Mouse (Mus musculus): Measurements from ENCODE around the gene Olfr1448. TPM values are rescaled to one million over a fixed set of nuclear protein-coding genes. Genes with fewer than 3 reads are reported as not detected.
"Not testable (repeated sequence)": the region's sequence is repeated elsewhere in the genome, so short reads cannot be mapped to it uniquely, and the experiment has no call there.

The Olfr1448 gene
- polyA plus RNA-seq (2016; fragmentation: Nextera tagmentation; extraction: Ambion mirVana): not detected in 2 replicates

GRCm38 (mm10) chr19:12924319-12924718 is at the start of gene Olfr1448:
TSS of gene Olfr1448 (minus strand) at chr19:12924419.
- Histone ChIP-seq H3K4me3 (replicated peaks) (no peak within 1 kb of the TSS), H3K9ac (replicated peaks) (no peak within 1 kb of the TSS), H3K36me3 (no peaks in the 10 kb centered on the region), H3K4me1 (replicated peaks) (no peaks in the 10 kb centered on the region), H3K27me3 (no peaks in the 10 kb centered on the region), H3K27ac (no peak within 1 kb of the TSS), H3K4me2 (no peak within 1 kb of the TSS), H3K9me3 (peaks cover 2% of the 10 kb centered on the region; the same call in 1 of the 2 replicates)
- ATAC-seq (ENCODE audit: insufficient number of reproducible peaks, insufficient read depth, low FRiP score, low TSS enrichment, low read depth): no peak
- whole genome bisulfite sequencing: 72% methylated on average over 1 of the region's 1 CpGs

- 86% methylated on average over 5 of the region's 5 CpGs for WGBS
- not testable (repeated sequence) for H3K27me3 ChIP-seq; ATAC-seq (ENCODE audit: insufficient number of reproducible peaks, insufficient read depth, low FRiP score, low TSS enrichment, low read depth); H3K27ac ChIP-seq; H3K9ac ChIP-seq (replicated peaks); H3K36me3 ChIP-seq; H3K4me1 ChIP-seq (replicated peaks); H3K4me2 ChIP-seq; H3K4me3 ChIP-seq (replicated peaks)
- H3K9me3 ChIP-seq: peaks cover 18% of the 10 kb centered on the region
Measured at GRCm38 (mm10) chr19:12970082-12970481, 45.9 kb upstream of the Olfr1448 start.

GRCm38 (mm10) chr19:12949958-12950357 is 25.7 kb upstream of the Olfr1448 start, which contains the start of gene Olfr1450:
TSS of gene Olfr1450 (plus strand) at chr19:12950258.
- H3K9ac ChIP-seq (replicated peaks): no peak within 1 kb of the TSS
- H3K4me1 ChIP-seq (replicated peaks): no peaks in the 10 kb centered on the region
- H3K27ac ChIP-seq: no peak within 1 kb of the TSS
- H3K4me2 ChIP-seq: no peak within 1 kb of the TSS
- H3K36me3 ChIP-seq: no peaks in the 10 kb centered on the region
- H3K27me3 ChIP-seq: no peaks in the 10 kb centered on the region
- ATAC-seq (ENCODE audit: insufficient number of reproducible peaks, insufficient read depth, low FRiP score, low TSS enrichment, low read depth): no peak
- H3K4me3 ChIP-seq (replicated peaks): no peak within 1 kb of the TSS
- 92% methylated on average over 1 of the region's 1 CpGs for WGBS
- peaks cover 13% of the 10 kb centered on the region for H3K9me3 ChIP-seq

GRCm38 (mm10) chr19:12930540-12930939 is 6.3 kb upstream of the Olfr1448 start, which contains the start of gene Olfr1449:
TSS of gene Olfr1449 (plus strand) at chr19:12930840.
- no peak for ATAC-seq (ENCODE audit: insufficient number of reproducible peaks, insufficient read depth, low FRiP score, low TSS enrichment, low read depth)
- H3K4me2 ChIP-seq: no peak within 1 kb of the TSS

GRCm38 (mm10) chr19:12903643-12904042 is 20.6 kb downstream of the Olfr1448 start, which contains the start of gene Olfr1447:
TSS of gene Olfr1447 (minus strand) at chr19:12903743.
- Histone ChIP-seq H3K27ac (no peak within 1 kb of the TSS), H3K4me1 (replicated peaks) (no peaks in the 10 kb centered on the region), H3K36me3 (no peaks in the 10 kb centered on the region), H3K27me3 (no peaks in the 10 kb centered on the region), H3K4me2 (no peak within 1 kb of the TSS), H3K9ac (replicated peaks) (no peak within 1 kb of the TSS), H3K4me3 (replicated peaks) (no peak within 1 kb of the TSS), H3K9me3 (peaks cover 5% of the 10 kb centered on the region; the same call in 1 of the 2 replicates)
- no peak for ATAC-seq (ENCODE audit: insufficient number of reproducible peaks, insufficient read depth, low FRiP score, low TSS enrichment, low read depth)
- 95% methylated on average over 1 of the region's 1 CpGs for WGBS

More at GRCm38 (mm10) chr19:12930540-12930939, 6.3 kb upstream of the Olfr1448 start, which contains the start of gene Olfr1449:
- H3K36me3 ChIP-seq: no peaks in the 10 kb centered on the region
- H3K4me3 ChIP-seq (replicated peaks): no peak within 1 kb of the TSS
- H3K27ac ChIP-seq: no peak within 1 kb of the TSS
- no peaks in the 10 kb centered on the region for H3K27me3 ChIP-seq
- peaks cover 23% of the 10 kb centered on the region; the same call in 1 of the 2 replicates for H3K9me3 ChIP-seq
- H3K4me1 ChIP-seq (replicated peaks): no peaks in the 10 kb centered on the region
- H3K9ac ChIP-seq (replicated peaks): no peak within 1 kb of the TSS

- WGBS: 88% methylated on average over 1 of the region's 1 CpGs
- H3K9me3 ChIP-seq: no peaks in the 10 kb centered on the region
Measured at GRCm38 (mm10) chr19:12893424-12893823, 30.8 kb downstream of the Olfr1448 start, which contains the start of gene Olfr1446. TSS of gene Olfr1446 (minus strand) at chr19:12893524.

GRCm38 (mm10) chr19:12883555-12883954 is 40.7 kb downstream of the Olfr1448 start, which contains the start of gene Olfr1445:
TSS of gene Olfr1445 (plus strand) at chr19:12883855.
- ATAC-seq (ENCODE audit: insufficient number of reproducible peaks, insufficient read depth, low FRiP score, low TSS enrichment, low read depth): no peak
- no peak within 1 kb of the TSS for H3K27ac ChIP-seq
- no peaks in the 10 kb centered on the region for H3K36me3 ChIP-seq
- H3K4me3 ChIP-seq (replicated peaks): no peak within 1 kb of the TSS
- H3K4me2 ChIP-seq: no peak within 1 kb of the TSS
- H3K27me3 ChIP-seq: no peaks in the 10 kb centered on the region
- no peaks in the 10 kb centered on the region for H3K4me1 ChIP-seq (replicated peaks)
- no peak within 1 kb of the TSS for H3K9ac ChIP-seq (replicated peaks)
- 90% methylated on average over 2 of the region's 2 CpGs for WGBS
- H3K9me3 ChIP-seq: no peaks in the 10 kb centered on the region

More at GRCm38 (mm10) chr19:12893424-12893823, 30.8 kb downstream of the Olfr1448 start, which contains the start of gene Olfr1446:
- no peak within 1 kb of the TSS for H3K9ac ChIP-seq (replicated peaks)
- H3K27ac ChIP-seq: no peak within 1 kb of the TSS
- H3K4me2 ChIP-seq: no peak within 1 kb of the TSS
- H3K27me3 ChIP-seq: no peaks in the 10 kb centered on the region
- ATAC-seq (ENCODE audit: insufficient number of reproducible peaks, insufficient read depth, low FRiP score, low TSS enrichment, low read depth): no peak
- H3K4me3 ChIP-seq (replicated peaks): no peak within 1 kb of the TSS
- no peaks in the 10 kb centered on the region for H3K36me3 ChIP-seq
- H3K4me1 ChIP-seq (replicated peaks): no peaks in the 10 kb centered on the region

Other genes starting within 250 kb of the Olfr1448 start
- gene Olfr1443, start 246.3 kb downstream of the Olfr1448 start, polyA plus RNA-seq (2016; fragmentation: Nextera tagmentation; extraction: Ambion mirVana): not detected in 2 replicates
- not detected in 2 replicates for gene Keg1, start 228.6 kb downstream of the Olfr1448 start, polyA plus RNA-seq (2016; fragmentation: Nextera tagmentation; extraction: Ambion mirVana)
- 1.7 and 2.3 TPM in 2 replicates for gene Cntf, start 158.8 kb downstream of the Olfr1448 start, polyA plus RNA-seq (2016; fragmentation: Nextera tagmentation; extraction: Ambion mirVana)
- 16.5 and 17.1 TPM in 2 replicates for gene Zfp91, start 128.3 kb downstream of the Olfr1448 start, polyA plus RNA-seq (2016; fragmentation: Nextera tagmentation; extraction: Ambion mirVana)
- gene Lpxn, start 128.2 kb downstream of the Olfr1448 start, polyA plus RNA-seq (2016; fragmentation: Nextera tagmentation; extraction: Ambion mirVana): 0.98 and 1.3 TPM in 2 replicates
- not detected in 2 replicates for gene Gm5244, start 77.7 kb downstream of the Olfr1448 start, polyA plus RNA-seq (2016; fragmentation: Nextera tagmentation; extraction: Ambion mirVana)
- gene Olfr1444, start 67.1 kb downstream of the Olfr1448 start, polyA plus RNA-seq (2016; fragmentation: Nextera tagmentation; extraction: Ambion mirVana): not detected in 2 replicates
- gene Olfr1445, start 40.6 kb downstream of the Olfr1448 start, polyA plus RNA-seq (2016; fragmentation: Nextera tagmentation; extraction: Ambion mirVana): not detected in 2 replicates
- gene Olfr1446, start 30.9 kb downstream of the Olfr1448 start, polyA plus RNA-seq (2016; fragmentation: Nextera tagmentation; extraction: Ambion mirVana): not detected in 2 replicates
- not detected in 2 replicates for gene Olfr1447, start 20.7 kb downstream of the Olfr1448 start, polyA plus RNA-seq (2016; fragmentation: Nextera tagmentation; extraction: Ambion mirVana)
- gene Olfr1449, start 6.4 kb upstream of the Olfr1448 start, polyA plus RNA-seq (2016; fragmentation: Nextera tagmentation; extraction: Ambion mirVana): not detected in 2 replicates
- gene Olfr1450, start 25.8 kb upstream of the Olfr1448 start, polyA plus RNA-seq (2016; fragmentation: Nextera tagmentation; extraction: Ambion mirVana): not detected in 2 replicates
- gene Olfr1451, start 70.6 kb upstream of the Olfr1448 start, polyA plus RNA-seq (2016; fragmentation: Nextera tagmentation; extraction: Ambion mirVana): not detected in 2 replicates
- not detected in 2 replicates for gene Olfr1453, start 103.9 kb upstream of the Olfr1448 start, polyA plus RNA-seq (2016; fragmentation: Nextera tagmentation; extraction: Ambion mirVana)
- gene Olfr1454, start 136.2 kb upstream of the Olfr1448 start, polyA plus RNA-seq (2016; fragmentation: Nextera tagmentation; extraction: Ambion mirVana): not detected in 2 replicates
- gene Olfr1457, start 173.5 kb upstream of the Olfr1448 start, polyA plus RNA-seq (2016; fragmentation: Nextera tagmentation; extraction: Ambion mirVana): not detected in 2 replicates
- gene Olfr1458, start 182.4 kb upstream of the Olfr1448 start, polyA plus RNA-seq (2016; fragmentation: Nextera tagmentation; extraction: Ambion mirVana): not detected in 2 replicates
- not detected in 2 replicates for gene Olfr1459, start 225.1 kb upstream of the Olfr1448 start, polyA plus RNA-seq (2016; fragmentation: Nextera tagmentation; extraction: Ambion mirVana)
- gene Olfr1461, start 238.6 kb upstream of the Olfr1448 start, polyA plus RNA-seq (2016; fragmentation: Nextera tagmentation; extraction: Ambion mirVana): not detected in 2 replicates

Data from limb, embryonic 12.5 days (tissue).